Mouse (Mus musculus) cortical plate, adult 2 months (tissue): Measurements from ENCODE around the gene Gabarapl1.

Experiments
- CTCF ChIP-seq: fragments of 200-500 bp; IDR thresholded peaks from 2 replicates; pipeline ENCODE4 v1.5.1; 2011; ENCODE audit warnings: mild to moderate bottlenecking, control low read depth, low read length; ENCODE audit not compliant: insufficient read depth; ENCODE audit errors: extremely low read depth
- POLR2A ChIP-seq: fragments of 200-500 bp; IDR thresholded peaks from 2 replicates; pipeline ENCODE4 v1.6.1; 2011; ENCODE audit warnings: mild to moderate bottlenecking, low read length, control low read depth; ENCODE audit not compliant: insufficient read depth; ENCODE audit errors: extremely low read depth

- TF ChIP-seq CTCF, result no peak
- TF ChIP-seq POLR2A, result no peak
These were observed 9.6 kb downstream of the Gabarapl1 start for GRCm38 (mm10) chr6:129542540-129542939.
